Mouse (Mus musculus): ENCODE measurements at regions not wholly inside any gene's neighbourhood (a gene's known extent, or its start where the extent isn't known, plus 50 kb on each side); places are given as distances from the start of the nearest gene placed in this dataset.
A peak's percentile ranks its signal among the peaks of the same experiment; 100 is the strongest.

DNA sequence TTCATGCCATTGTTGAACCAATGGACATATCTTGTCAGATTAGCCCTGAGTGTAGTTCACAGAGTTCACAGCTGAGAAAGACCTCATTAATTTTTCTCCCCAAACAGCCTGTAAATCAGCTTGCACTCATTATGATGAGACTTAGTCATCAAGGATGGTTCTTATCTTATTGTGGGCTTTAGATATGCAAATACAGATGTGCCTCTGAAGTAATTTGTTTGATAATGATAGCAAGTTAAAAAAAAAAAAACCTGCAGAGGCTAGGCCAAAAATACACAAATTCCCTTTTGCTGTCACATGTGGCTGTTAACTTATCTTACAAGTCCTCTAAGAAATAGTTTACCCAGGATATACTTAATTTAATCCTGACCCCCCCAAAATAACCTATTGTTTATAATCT lies 1215.5 kb upstream of the Adgrl2 start:
- Histone ChIP-seq H3K27me3 (replicated peaks; ENCODE audit: control insufficient read depth, insufficient read depth, low read length) (no peaks in the 10 kb centered on the region), H3K4me1 (replicated peaks; ENCODE audit: control insufficient read depth, insufficient read depth, low read length) (no peaks in the 10 kb centered on the region), H3K36me3 (ENCODE audit: control insufficient read depth, insufficient read depth) (no peaks in the 10 kb centered on the region), H3K27ac (ENCODE audit: low read length) (no peak overlapping the region), H3K9ac (replicated peaks; ENCODE audit: low read depth, low read length) (no peak overlapping the region), H3K4me3 (replicated peaks; ENCODE audit: low read length) (no peak overlapping the region), H3K4me2 (ENCODE audit: low read length) (no peak overlapping the region), H3K9me3 (ENCODE audit: control insufficient read depth, low read length) (no peaks in the 10 kb centered on the region)
- ATAC-seq: no peak

DNA sequence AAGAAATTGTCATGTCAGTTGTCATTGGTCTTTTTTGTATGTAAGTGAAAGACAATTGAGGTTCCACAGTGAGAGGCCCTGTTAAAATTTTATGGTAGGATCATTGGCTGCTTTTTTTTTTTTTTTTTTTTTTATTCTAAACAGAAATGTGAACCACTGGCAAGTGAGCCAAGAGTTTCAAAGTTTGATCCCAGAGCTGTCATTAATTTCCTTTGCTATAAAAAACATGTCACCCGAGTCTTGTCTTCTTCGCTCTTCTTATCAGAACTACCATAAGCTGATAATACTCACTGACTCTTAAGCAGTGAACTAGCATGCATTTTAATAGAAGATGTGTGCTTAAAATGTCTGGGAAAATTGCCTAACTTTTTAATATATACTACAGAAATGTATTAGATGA lies 1204.4 kb upstream of the Adgrl4 start:
- Histone ChIP-seq H3K4me1 (replicated peaks; ENCODE audit: control insufficient read depth, insufficient read depth, low read length) (peaks cover 3% of the 10 kb centered on the region; the same call in 1 of the 2 replicates), H3K36me3 (ENCODE audit: control insufficient read depth, insufficient read depth) (no peaks in the 10 kb centered on the region), H3K9me3 (ENCODE audit: control insufficient read depth, low read length) (no peaks in the 10 kb centered on the region), H3K4me3 (replicated peaks; ENCODE audit: low read length) (no peak overlapping the region), H3K27me3 (replicated peaks; ENCODE audit: control insufficient read depth, insufficient read depth, low read length) (no peaks in the 10 kb centered on the region), H3K9ac (replicated peaks; ENCODE audit: low read depth, low read length) (no peak overlapping the region), H3K4me2 (ENCODE audit: low read length) (no peak overlapping the region), H3K27ac (ENCODE audit: low read length) (no peak overlapping the region)
- ATAC-seq: no peak
- WGBS: 85% methylated on average over 2 of the region's 2 CpGs

DNA sequence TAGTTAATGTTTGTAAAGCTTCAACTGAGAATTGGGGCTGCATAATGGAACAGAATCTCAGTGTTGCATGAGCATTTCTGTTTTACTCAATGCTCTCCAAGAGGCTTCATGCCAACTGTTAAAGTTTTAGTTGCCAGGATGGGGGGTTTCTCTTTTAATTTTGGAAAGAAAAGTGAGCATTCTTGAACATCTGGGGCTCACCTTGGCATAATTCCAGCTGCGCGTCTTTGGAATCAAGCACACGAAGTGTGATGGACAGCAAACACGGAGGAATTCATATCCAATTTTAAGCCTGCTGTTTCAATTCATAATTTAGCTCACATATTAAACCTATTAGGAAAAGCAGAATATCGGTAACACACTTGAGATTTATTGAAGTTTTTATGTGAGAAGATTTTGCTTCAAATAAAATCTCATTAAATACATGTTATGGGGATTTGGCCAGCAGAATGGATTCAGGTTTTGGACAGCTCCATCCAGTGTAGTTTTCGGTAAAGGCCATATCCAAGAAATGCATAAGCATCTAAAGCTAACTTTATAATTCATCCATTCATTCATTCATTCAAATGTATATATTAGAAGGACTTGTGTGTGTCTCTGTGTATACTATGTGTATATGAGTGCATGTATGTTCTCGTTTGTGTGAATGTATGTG lies 1200.6 kb upstream of the Adgrl4 start:
- 72% methylated on average over 7 of the region's 7 CpGs for WGBS
- Histone ChIP-seq H3K27me3 (replicated peaks; ENCODE audit: control insufficient read depth, insufficient read depth, low read length) (no peaks in the 10 kb centered on the region), H3K9me3 (ENCODE audit: control insufficient read depth, low read length) (no peaks in the 10 kb centered on the region), H3K4me1 (replicated peaks; ENCODE audit: control insufficient read depth, insufficient read depth, low read length) (peaks cover 3% of the 10 kb centered on the region; the same call in 1 of the 2 replicates), H3K4me2 (ENCODE audit: low read length) (no peak overlapping the region), H3K36me3 (ENCODE audit: control insufficient read depth, insufficient read depth) (no peaks in the 10 kb centered on the region), H3K9ac (replicated peaks; ENCODE audit: low read depth, low read length) (no peak overlapping the region), H3K4me3 (replicated peaks; ENCODE audit: low read length) (no peak overlapping the region), H3K27ac (ENCODE audit: low read length) (no peak overlapping the region)
- ATAC-seq: no peak

- H3K4me1 ChIP-seq (replicated peaks; ENCODE audit: control insufficient read depth, insufficient read depth, low read length): no peaks in the 10 kb centered on the region
- no peak overlapping the region for H3K4me2 ChIP-seq (ENCODE audit: low read length)
- no peaks in the 10 kb centered on the region for H3K9me3 ChIP-seq (ENCODE audit: control insufficient read depth, low read length)
- ATAC-seq: no peak
- WGBS: 69% methylated on average over 2 of the region's 2 CpGs
- H3K36me3 ChIP-seq (ENCODE audit: control insufficient read depth, insufficient read depth): no peaks in the 10 kb centered on the region
- H3K27me3 ChIP-seq (replicated peaks; ENCODE audit: control insufficient read depth, insufficient read depth, low read length): no peaks in the 10 kb centered on the region
- H3K27ac ChIP-seq (ENCODE audit: low read length): no peak overlapping the region
- H3K4me3 ChIP-seq (replicated peaks; ENCODE audit: low read length): no peak overlapping the region
- no peak overlapping the region for H3K9ac ChIP-seq (replicated peaks; ENCODE audit: low read depth, low read length)
These were observed 1162.6 kb upstream of the Adgrl4 start for GRCm38 (mm10) chr3:150275038-150275437.

- peak; percentile 81 for ATAC-seq
These were observed 1141.5 kb upstream of the Adgrl4 start for GRCm38 (mm10) chr3:150296057-150296710.

GRCm38 (mm10) chr3:150328811-150329210 lies 1108.9 kb upstream of the Adgrl4 start:
- no peaks in the 10 kb centered on the region for H3K27me3 ChIP-seq (replicated peaks; ENCODE audit: control insufficient read depth, insufficient read depth, low read length)
- H3K4me3 ChIP-seq (replicated peaks; ENCODE audit: low read length): no peak overlapping the region
- no peak for ATAC-seq
- H3K4me1 ChIP-seq (replicated peaks; ENCODE audit: control insufficient read depth, insufficient read depth, low read length): no peaks in the 10 kb centered on the region
- WGBS: 86% methylated on average over 6 of the region's 6 CpGs
- no peak overlapping the region for H3K4me2 ChIP-seq (ENCODE audit: low read length)
- H3K9me3 ChIP-seq (ENCODE audit: control insufficient read depth, low read length): no peaks in the 10 kb centered on the region
- no peaks in the 10 kb centered on the region for H3K36me3 ChIP-seq (ENCODE audit: control insufficient read depth, insufficient read depth)
- no peak overlapping the region for H3K9ac ChIP-seq (replicated peaks; ENCODE audit: low read depth, low read length)
- no peak overlapping the region for H3K27ac ChIP-seq (ENCODE audit: low read length)

More at GRCm38 (mm10) chr3:150296057-150296710, 1141.5 kb upstream of the Adgrl4 start:
- 52% methylated on average over 2 of the region's 2 CpGs for WGBS
- Histone ChIP-seq H3K9ac (replicated peaks; ENCODE audit: low read depth, low read length) (no peak overlapping the region), H3K9me3 (ENCODE audit: control insufficient read depth, low read length) (no peaks in the 10 kb centered on the region), H3K4me1 (replicated peaks; ENCODE audit: control insufficient read depth, insufficient read depth, low read length) (no peaks in the 10 kb centered on the region), H3K4me2 (ENCODE audit: low read length) (no peak overlapping the region), H3K4me3 (replicated peaks; ENCODE audit: low read length) (no peak overlapping the region), H3K27me3 (replicated peaks; ENCODE audit: control insufficient read depth, insufficient read depth, low read length) (no peaks in the 10 kb centered on the region), H3K36me3 (ENCODE audit: control insufficient read depth, insufficient read depth) (no peaks in the 10 kb centered on the region), H3K27ac (ENCODE audit: low read length) (no peak overlapping the region)

GRCm38 (mm10) chr3:150352139-150352725 lies 1085.5 kb upstream of the Adgrl4 start:
- H3K27ac ChIP-seq (ENCODE audit: low read length): no peak overlapping the region
- 22% methylated on average over 9 of the region's 9 CpGs for WGBS

GRCm38 (mm10) chr3:150365766-150366165 lies 1071.9 kb upstream of the Adgrl4 start:
- H3K27me3 ChIP-seq (replicated peaks; ENCODE audit: control insufficient read depth, insufficient read depth, low read length): no peaks in the 10 kb centered on the region
- no peak overlapping the region for H3K4me3 ChIP-seq (replicated peaks; ENCODE audit: low read length)
- H3K27ac ChIP-seq (ENCODE audit: low read length): no peak overlapping the region
- no peak overlapping the region for H3K9ac ChIP-seq (replicated peaks; ENCODE audit: low read depth, low read length)
- no peaks in the 10 kb centered on the region for H3K4me1 ChIP-seq (replicated peaks; ENCODE audit: control insufficient read depth, insufficient read depth, low read length)
- ATAC-seq: no peak
- H3K9me3 ChIP-seq (ENCODE audit: control insufficient read depth, low read length): no peaks in the 10 kb centered on the region
- H3K36me3 ChIP-seq (ENCODE audit: control insufficient read depth, insufficient read depth): no peaks in the 10 kb centered on the region
- 91% methylated on average over 3 of the region's 3 CpGs for WGBS
- H3K4me2 ChIP-seq (ENCODE audit: low read length): no peak overlapping the region

More at GRCm38 (mm10) chr3:150352139-150352725, 1085.5 kb upstream of the Adgrl4 start:
- no peak overlapping the region for H3K4me2 ChIP-seq (ENCODE audit: low read length)
- no peaks in the 10 kb centered on the region for H3K9me3 ChIP-seq (ENCODE audit: control insufficient read depth, low read length)
- no peak overlapping the region for H3K4me3 ChIP-seq (replicated peaks; ENCODE audit: low read length)
- ATAC-seq: peak; percentile 62; the same call in 1 of the 2 replicates
- H3K36me3 ChIP-seq (ENCODE audit: control insufficient read depth, insufficient read depth): no peaks in the 10 kb centered on the region
- H3K4me1 ChIP-seq (replicated peaks; ENCODE audit: control insufficient read depth, insufficient read depth, low read length): 0 out of 2 replicates have a peak, but pooled peaks cover 3% of the 10 kb centered on the region
- no peaks in the 10 kb centered on the region for H3K27me3 ChIP-seq (replicated peaks; ENCODE audit: control insufficient read depth, insufficient read depth, low read length)
- no peak overlapping the region for H3K9ac ChIP-seq (replicated peaks; ENCODE audit: low read depth, low read length)

GRCm38 (mm10) chr3:150384996-150385627 lies 1052.6 kb upstream of the Adgrl4 start:
- ATAC-seq: peak; percentile 55; the same call in 1 of the 2 replicates

More at GRCm38 (mm10) chr3:150384996-150385627, 1052.6 kb upstream of the Adgrl4 start:
- H3K27me3 ChIP-seq (replicated peaks; ENCODE audit: control insufficient read depth, insufficient read depth, low read length): no peaks in the 10 kb centered on the region
- no peak overlapping the region for H3K4me2 ChIP-seq (ENCODE audit: low read length)
- 13% methylated on average over 1 of the region's 1 CpGs for WGBS
- H3K4me1 ChIP-seq (replicated peaks; ENCODE audit: control insufficient read depth, insufficient read depth, low read length): no peaks in the 10 kb centered on the region
- no peak overlapping the region for H3K27ac ChIP-seq (ENCODE audit: low read length)
- H3K4me3 ChIP-seq (replicated peaks; ENCODE audit: low read length): no peak overlapping the region
- H3K36me3 ChIP-seq (ENCODE audit: control insufficient read depth, insufficient read depth): no peaks in the 10 kb centered on the region
- no peak overlapping the region for H3K9ac ChIP-seq (replicated peaks; ENCODE audit: low read depth, low read length)
- H3K9me3 ChIP-seq (ENCODE audit: control insufficient read depth, low read length): no peaks in the 10 kb centered on the region

Data from forebrain, embryonic 16.5 days (tissue).